Mouse (Mus musculus): ENCODE results near the gene Col23a1.
A peak's percentile ranks its signal among the peaks of the same experiment; 100 is the strongest.

The Col23a1 gene

GRCm38 (mm10) chr11:51539759-51540282 lies 250.1 kb downstream of the Col23a1 start:
- DNase-seq (ENCODE audit: low read depth, low spot score), result peak; percentile 98

GRCm38 (mm10) chr11:51542424-51542823 lies 252.7 kb downstream of the Col23a1 start:
- DNase-seq (ENCODE audit: low read depth, low spot score), result no peak

GRCm38 (mm10) chr11:51543487-51544050 lies 253.8 kb downstream of the Col23a1 start:
- no peak for DNase-seq (ENCODE audit: low read depth, low spot score)

- no peak for DNase-seq (ENCODE audit: low read depth, low spot score)
Observed at GRCm38 (mm10) chr11:51544413-51544812, 254.7 kb downstream of the Col23a1 start.

- no peak for DNase-seq (ENCODE audit: low read depth, low spot score)
Observed at GRCm38 (mm10) chr11:51545811-51546210, 256.1 kb downstream of the Col23a1 start.

GRCm38 (mm10) chr11:51551253-51551652 lies 261.5 kb downstream of the Col23a1 start:
- DNase-seq (ENCODE audit: low read depth, low spot score), result no peak

GRCm38 (mm10) chr11:51552091-51552490 lies 262.4 kb downstream of the Col23a1 start:
- DNase-seq (ENCODE audit: low read depth, low spot score), result no peak

- peak; percentile 44 for DNase-seq (ENCODE audit: low read depth, low spot score)
Observed at GRCm38 (mm10) chr11:51554590-51554989, 264.9 kb downstream of the Col23a1 start.

- no peak for DNase-seq (ENCODE audit: low read depth, low spot score)
Observed at GRCm38 (mm10) chr11:51555066-51555465, 265.3 kb downstream of the Col23a1 start.

GRCm38 (mm10) chr11:51563276-51563675 lies 273.6 kb downstream of the Col23a1 start:
- DNase-seq (ENCODE audit: low read depth, low spot score), result no peak

GRCm38 (mm10) chr11:51565062-51565461 lies 275.3 kb downstream of the Col23a1 start:
- DNase-seq (ENCODE audit: low read depth, low spot score), result peak; percentile 46

- DNase-seq (ENCODE audit: low read depth, low spot score), result peak; percentile 59
Observed at GRCm38 (mm10) chr11:51565951-51566350, 276.2 kb downstream of the Col23a1 start.

GRCm38 (mm10) chr11:51568801-51569200 lies 279.1 kb downstream of the Col23a1 start:
- DNase-seq (ENCODE audit: low read depth, low spot score), result no peak

GRCm38 (mm10) chr11:51576454-51576853 lies 286.7 kb downstream of the Col23a1 start:
- no peak for DNase-seq (ENCODE audit: low read depth, low spot score)

- no peak for DNase-seq (ENCODE audit: low read depth, low spot score)
Observed at GRCm38 (mm10) chr11:51577587-51577986, 287.9 kb downstream of the Col23a1 start.

- no peak for DNase-seq (ENCODE audit: low read depth, low spot score)
Observed at GRCm38 (mm10) chr11:51579024-51579423, 289.3 kb downstream of the Col23a1 start.

GRCm38 (mm10) chr11:51582713-51583112 lies 293.0 kb downstream of the Col23a1 start:
- peak; percentile 71 for DNase-seq (ENCODE audit: low read depth, low spot score)

- no peak for DNase-seq (ENCODE audit: low read depth, low spot score)
Observed at GRCm38 (mm10) chr11:51584057-51584430, 294.3 kb downstream of the Col23a1 start.

GRCm38 (mm10) chr11:51584431-51585248 lies 294.9 kb downstream of the Col23a1 start, which contains the start of gene Phykpl:
Phykpl (plus strand) TSS chr11:51584757.
- peak; percentile 96 for DNase-seq (ENCODE audit: low read depth, low spot score)

- no peak for DNase-seq (ENCODE audit: low read depth, low spot score)
Observed at GRCm38 (mm10) chr11:51585608-51586252, 296.0 kb downstream of the Col23a1 start.

GRCm38 (mm10) chr11:51586411-51586810 lies 296.7 kb downstream of the Col23a1 start:
- no peak for DNase-seq (ENCODE audit: low read depth, low spot score)

- DNase-seq (ENCODE audit: low read depth, low spot score), result no peak
Observed at GRCm38 (mm10) chr11:51587059-51587458, 297.3 kb downstream of the Col23a1 start.

Data from R1 (cell line).